Mouse (Mus musculus) kidney, adult 2 months (tissue): ENCODE measurements around the gene Brap.
"Not testable (repeated sequence)": the region's sequence is repeated elsewhere in the genome, so short reads cannot be mapped to it uniquely, and the experiment has no call there.

Source experiments
- CTCF ChIP-seq: fragments of 200-500 bp; conservative IDR thresholded peaks from 2 replicates; pipeline ENCODE4 v1.5.1; 2011; ENCODE audit warnings: low read depth, mild to moderate bottlenecking, control low read depth, low read length, moderate library complexity, mixed read lengths; ENCODE audit not compliant: insufficient read depth, insufficient read length
- POLR2A ChIP-seq: fragments of 200-500 bp; IDR thresholded peaks from one replicate; pipeline ENCODE4 v1.6.1; 2011; ENCODE audit warnings: low read depth, low read length, control low read depth

- TF ChIP-seq POLR2A, CTCF: not testable (repeated sequence)
Measured at GRCm38 (mm10) chr5:121614921-121615320, 45.4 kb upstream of the Brap start.
